Mouse (Mus musculus): ENCODE data around the gene March1. TPM values are rescaled to one million over a fixed set of nuclear protein-coding genes. Genes with fewer than 3 reads are reported as not detected.

The March1 gene
- polyA plus RNA-seq, 1 experiment, result 2.4 TPM

DNA sequence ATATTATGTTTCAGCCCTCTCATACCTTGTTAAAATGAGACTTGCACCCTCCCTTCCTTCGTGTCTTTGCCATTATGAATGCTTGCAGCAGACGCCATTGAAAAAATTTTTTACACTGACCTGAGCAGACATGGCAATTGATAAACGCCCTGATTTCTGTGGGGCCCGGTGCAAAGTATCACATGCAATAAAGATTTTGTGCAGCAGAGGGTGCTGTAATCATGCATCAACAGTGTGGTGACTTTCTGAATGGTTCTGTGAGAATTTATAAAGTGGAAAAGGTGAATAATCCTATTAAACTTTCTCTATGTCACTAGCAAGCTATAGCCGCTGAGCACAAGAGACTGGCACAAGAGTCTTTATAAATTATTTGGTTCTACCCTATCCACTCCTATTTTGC, 833.0 kb downstream of the March1 start:
- no peak overlapping the region for H3K27ac ChIP-seq (ENCODE audit: control insufficient read depth, insufficient read depth, low read length)
- WGBS, result 24% methylated on average over 5 of the region's 5 CpGs
- no peak for TF ChIP-seq POLR2A (IDR thresholded peaks at IDR 0.05; ENCODE audit: control insufficient read depth, extremely low read depth, insufficient read depth, low read length, poor library complexity)
- TF ChIP-seq CTCF (IDR thresholded peaks at IDR 0.05; ENCODE audit: borderline replicate concordance, control insufficient read depth, extremely low read depth, insufficient read depth, low read length, poor library complexity), result no peak
- no peaks in the 10 kb centered on the region for H3K36me3 ChIP-seq (ENCODE audit: control insufficient read depth, insufficient read depth, low read length)
- no peaks in the 10 kb centered on the region for H3K27me3 ChIP-seq (ENCODE audit: control insufficient read depth, insufficient read depth, low read length)
- DNase-seq, result peak; percentile 15
- H3K4me3 ChIP-seq (ENCODE audit: control insufficient read depth, insufficient read depth, low read length), result no peak overlapping the region
- no peaks in the 10 kb centered on the region for H3K4me1 ChIP-seq (replicated peaks; ENCODE audit: control insufficient read depth, insufficient read depth, low read length)

DNA sequence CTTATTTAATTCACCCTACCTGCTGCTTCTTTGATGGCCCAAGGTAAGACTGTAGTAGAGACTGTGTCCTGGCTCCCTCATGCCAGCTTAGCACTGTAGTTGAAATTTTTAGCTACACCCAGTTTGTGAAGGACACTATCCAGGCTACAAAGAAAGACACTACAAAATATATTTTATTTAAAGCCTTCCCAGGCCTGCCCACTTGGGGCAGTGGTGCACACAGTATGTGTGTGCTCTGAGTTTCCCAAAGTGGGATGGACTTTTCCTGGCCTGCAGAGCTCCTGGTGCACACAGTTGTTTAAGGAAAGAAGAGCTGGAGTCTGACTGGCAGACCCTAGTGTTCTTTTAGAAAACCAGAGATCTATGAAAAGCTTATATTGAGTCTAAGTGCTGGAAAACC, 839.4 kb downstream of the March1 start:
- DNase-seq, result no peak
- no peak overlapping the region for H3K4me3 ChIP-seq (ENCODE audit: control insufficient read depth, insufficient read depth, low read length)
- no peak for TF ChIP-seq CTCF (IDR thresholded peaks at IDR 0.05; ENCODE audit: borderline replicate concordance, control insufficient read depth, extremely low read depth, insufficient read depth, low read length, poor library complexity)
- TF ChIP-seq POLR2A (IDR thresholded peaks at IDR 0.05; ENCODE audit: control insufficient read depth, extremely low read depth, insufficient read depth, low read length, poor library complexity), result no peak
- H3K27ac ChIP-seq (ENCODE audit: control insufficient read depth, insufficient read depth, low read length), result no peak overlapping the region
- no peaks in the 10 kb centered on the region for H3K4me1 ChIP-seq (replicated peaks; ENCODE audit: control insufficient read depth, insufficient read depth, low read length)
- H3K27me3 ChIP-seq (ENCODE audit: control insufficient read depth, insufficient read depth, low read length), result no peaks in the 10 kb centered on the region
- no peaks in the 10 kb centered on the region for H3K36me3 ChIP-seq (ENCODE audit: control insufficient read depth, insufficient read depth, low read length)

DNA sequence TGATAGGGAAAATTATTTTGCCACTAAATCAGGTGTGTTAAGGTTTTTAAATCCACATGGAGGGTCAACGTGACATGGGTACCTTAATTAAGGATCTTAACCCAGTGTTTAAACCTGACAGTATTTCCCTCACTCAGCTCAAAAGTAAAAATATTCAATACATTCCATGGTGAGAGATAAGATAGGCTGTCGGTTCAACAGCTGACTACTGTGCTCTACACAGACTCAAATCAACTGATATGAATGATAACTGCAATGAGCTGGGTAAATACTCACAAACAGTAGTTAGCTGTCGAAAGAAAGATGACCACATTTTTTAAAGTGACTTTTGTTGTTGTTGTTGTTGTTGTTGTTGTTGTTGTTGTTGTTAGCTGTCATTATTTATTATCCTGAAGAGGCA, 852.1 kb downstream of the March1 start:
- 46% methylated on average over 3 of the region's 3 CpGs for WGBS
- Histone ChIP-seq H3K4me1 (replicated peaks; ENCODE audit: control insufficient read depth, insufficient read depth, low read length) (no peaks in the 10 kb centered on the region), H3K4me3 (ENCODE audit: control insufficient read depth, insufficient read depth, low read length) (no peak overlapping the region), H3K27me3 (ENCODE audit: control insufficient read depth, insufficient read depth, low read length) (no peaks in the 10 kb centered on the region), H3K27ac (ENCODE audit: control insufficient read depth, insufficient read depth, low read length) (no peak overlapping the region), H3K36me3 (ENCODE audit: control insufficient read depth, insufficient read depth, low read length) (no peaks in the 10 kb centered on the region)
- no peak for DNase-seq
- no peak for TF ChIP-seq POLR2A (IDR thresholded peaks at IDR 0.05; ENCODE audit: control insufficient read depth, extremely low read depth, insufficient read depth, low read length, poor library complexity)
- no peak for TF ChIP-seq CTCF (IDR thresholded peaks at IDR 0.05; ENCODE audit: borderline replicate concordance, control insufficient read depth, extremely low read depth, insufficient read depth, low read length, poor library complexity)

DNA sequence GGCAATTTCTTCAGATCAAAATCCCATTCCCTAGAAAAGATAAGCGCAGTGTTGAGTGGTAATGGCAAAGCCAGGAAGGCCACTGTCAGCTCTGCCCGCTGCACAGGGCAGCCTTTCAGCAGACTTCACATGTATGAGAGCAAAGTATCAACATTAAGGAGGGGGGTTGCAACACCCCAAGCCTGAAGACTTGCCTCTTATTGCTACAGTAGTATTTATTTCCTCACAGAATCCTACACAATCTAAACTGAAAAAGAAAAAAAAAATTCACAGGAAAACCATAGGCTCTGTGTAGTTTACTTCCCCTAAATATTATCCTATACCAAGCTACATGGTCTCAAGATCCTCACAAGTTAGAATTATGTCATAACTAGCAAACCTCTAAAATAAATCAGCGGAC, 859.2 kb downstream of the March1 start:
- H3K4me1 ChIP-seq (replicated peaks; ENCODE audit: control insufficient read depth, insufficient read depth, low read length), result no peaks in the 10 kb centered on the region
- TF ChIP-seq CTCF (IDR thresholded peaks at IDR 0.05; ENCODE audit: borderline replicate concordance, control insufficient read depth, extremely low read depth, insufficient read depth, low read length, poor library complexity), result no peak
- no peak for TF ChIP-seq POLR2A (IDR thresholded peaks at IDR 0.05; ENCODE audit: control insufficient read depth, extremely low read depth, insufficient read depth, low read length, poor library complexity)
- no peaks in the 10 kb centered on the region for H3K27me3 ChIP-seq (ENCODE audit: control insufficient read depth, insufficient read depth, low read length)
- no peak overlapping the region for H3K4me3 ChIP-seq (ENCODE audit: control insufficient read depth, insufficient read depth, low read length)
- H3K27ac ChIP-seq (ENCODE audit: control insufficient read depth, insufficient read depth, low read length), result no peak overlapping the region
- peaks cover 12% of the 10 kb centered on the region for H3K36me3 ChIP-seq (ENCODE audit: control insufficient read depth, insufficient read depth, low read length)
- DNase-seq, result no peak
- WGBS, result 95% methylated on average over 3 of the region's 3 CpGs

DNA sequence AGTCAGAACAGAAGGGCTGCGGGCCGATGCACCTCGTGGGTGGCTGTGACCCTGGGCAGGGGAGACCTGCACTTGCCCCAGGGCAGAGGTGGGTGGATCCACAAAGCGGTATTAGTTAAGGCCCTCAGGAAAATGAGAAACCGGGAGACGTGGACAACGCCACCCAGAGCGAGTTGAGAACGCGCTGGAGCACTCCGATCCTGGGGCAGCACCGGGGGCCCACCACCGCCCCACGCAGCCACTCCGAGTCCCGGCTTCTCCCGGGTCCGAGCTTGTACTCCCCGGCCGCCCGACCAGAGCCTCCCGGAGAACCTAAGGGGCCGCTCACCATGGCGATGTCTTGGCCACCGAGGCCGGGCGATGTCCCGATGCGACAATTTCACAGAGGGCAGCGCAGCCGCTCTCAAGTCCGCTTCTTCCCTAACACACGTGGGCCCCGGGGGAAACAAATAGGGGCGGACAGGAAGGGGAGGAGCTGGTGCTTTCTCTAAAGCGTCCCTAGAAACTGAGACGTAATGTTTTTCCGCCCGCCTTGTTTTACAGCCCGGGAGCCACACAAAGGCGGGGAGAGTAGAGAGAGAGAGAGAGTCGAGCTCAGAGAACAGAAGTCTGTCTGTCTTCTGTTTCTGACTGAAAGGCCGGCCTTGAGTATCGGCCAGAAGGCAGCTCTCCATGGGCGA, 868.5 kb downstream of the March1 start, which contains the start of gene Tma16:
Gene Tma16, minus strand, starts transcription at position 447 of the 680 bp plus-strand sequence.
- no peak within 1 kb of the TSS for H3K27ac ChIP-seq (ENCODE audit: control insufficient read depth, insufficient read depth, low read length)
- WGBS, result under 1% methylated on average over 45 of the region's 45 CpGs

DNA sequence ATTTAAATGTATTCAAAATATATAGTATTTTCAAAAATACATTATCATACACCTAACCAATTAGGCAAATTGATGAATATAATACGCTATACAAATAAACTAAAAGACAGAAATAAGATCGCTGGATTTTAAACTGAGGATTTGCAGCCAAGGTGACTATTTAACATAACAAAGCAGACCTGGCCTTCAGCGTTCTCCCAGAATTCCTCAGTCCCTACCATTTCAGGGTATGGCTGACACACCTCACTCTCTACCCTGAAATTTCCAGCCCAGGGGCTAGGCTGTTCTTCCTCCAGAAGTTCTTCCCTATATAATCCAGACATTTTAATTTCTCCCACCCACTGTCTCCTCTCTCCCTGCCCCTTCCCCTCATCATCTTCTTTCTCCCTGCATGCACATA, 870.9 kb downstream of the March1 start:
- H3K4me1 ChIP-seq (replicated peaks; ENCODE audit: control insufficient read depth, insufficient read depth, low read length), result 0 out of 2 replicates have a peak, but pooled peaks cover 2% of the 10 kb centered on the region
- no peaks in the 10 kb centered on the region for H3K36me3 ChIP-seq (ENCODE audit: control insufficient read depth, insufficient read depth, low read length)
- no peak for DNase-seq
- TF ChIP-seq POLR2A (IDR thresholded peaks at IDR 0.05; ENCODE audit: control insufficient read depth, extremely low read depth, insufficient read depth, low read length, poor library complexity), result no peak
- TF ChIP-seq CTCF (IDR thresholded peaks at IDR 0.05; ENCODE audit: borderline replicate concordance, control insufficient read depth, extremely low read depth, insufficient read depth, low read length, poor library complexity), result no peak
- H3K27me3 ChIP-seq (ENCODE audit: control insufficient read depth, insufficient read depth, low read length), result no peaks in the 10 kb centered on the region
- H3K27ac ChIP-seq (ENCODE audit: control insufficient read depth, insufficient read depth, low read length), result no peak overlapping the region
- WGBS, result 71% methylated on average over 3 of the region's 3 CpGs
- no peak overlapping the region for H3K4me3 ChIP-seq (ENCODE audit: control insufficient read depth, insufficient read depth, low read length)

More for the DNA sequence above, 868.5 kb downstream of the March1 start, which contains the start of gene Tma16:
- no peak for TF ChIP-seq CTCF (IDR thresholded peaks at IDR 0.05; ENCODE audit: borderline replicate concordance, control insufficient read depth, extremely low read depth, insufficient read depth, low read length, poor library complexity)
- H3K4me1 ChIP-seq (replicated peaks; ENCODE audit: control insufficient read depth, insufficient read depth, low read length), result 0 out of 2 replicates have a peak, but pooled peaks cover 2% of the 10 kb centered on the region
- DNase-seq, result peak; percentile 69
- H3K36me3 ChIP-seq (ENCODE audit: control insufficient read depth, insufficient read depth, low read length), result no peaks in the 10 kb centered on the region
- peak within 1 kb of the TSS; percentile 95 for H3K4me3 ChIP-seq (ENCODE audit: control insufficient read depth, insufficient read depth, low read length)
- no peaks in the 10 kb centered on the region for H3K27me3 ChIP-seq (ENCODE audit: control insufficient read depth, insufficient read depth, low read length)

DNA sequence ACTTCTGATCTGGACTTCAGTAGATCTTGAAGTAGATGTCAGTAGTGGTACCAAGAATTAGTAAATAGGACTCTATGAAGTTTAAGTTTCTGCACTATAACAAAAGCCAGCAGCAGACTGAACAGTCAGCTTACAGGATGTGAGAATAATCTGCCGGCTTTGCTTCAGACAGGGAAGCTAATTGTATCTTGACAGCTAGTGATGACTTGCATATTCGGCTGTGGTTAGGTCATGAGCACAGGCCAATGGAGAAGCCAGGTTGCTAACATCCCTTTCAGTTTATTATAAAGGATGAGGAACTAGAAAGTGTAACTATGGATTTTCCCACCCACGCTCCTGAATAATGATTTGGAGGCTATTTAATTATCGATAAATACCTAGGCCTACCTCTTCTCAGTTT, 872.9 kb downstream of the March1 start:
- Histone ChIP-seq H3K4me3 (ENCODE audit: control insufficient read depth, insufficient read depth, low read length) (no peak overlapping the region), H3K27ac (ENCODE audit: control insufficient read depth, insufficient read depth, low read length) (no peak overlapping the region), H3K36me3 (ENCODE audit: control insufficient read depth, insufficient read depth, low read length) (no peaks in the 10 kb centered on the region), H3K27me3 (ENCODE audit: control insufficient read depth, insufficient read depth, low read length) (no peaks in the 10 kb centered on the region), H3K4me1 (replicated peaks; ENCODE audit: control insufficient read depth, insufficient read depth, low read length) (0 out of 2 replicates have a peak, but pooled peaks cover 1% of the 10 kb centered on the region)
- WGBS, result 25% methylated on average over 4 of the region's 4 CpGs
- no peak for DNase-seq
- no peak for TF ChIP-seq CTCF (IDR thresholded peaks at IDR 0.05; ENCODE audit: borderline replicate concordance, control insufficient read depth, extremely low read depth, insufficient read depth, low read length, poor library complexity)
- no peak for TF ChIP-seq POLR2A (IDR thresholded peaks at IDR 0.05; ENCODE audit: control insufficient read depth, extremely low read depth, insufficient read depth, low read length, poor library complexity)
